Mouse (Mus musculus): Measurements from ENCODE around the gene Sh3pxd2a.

DNA sequence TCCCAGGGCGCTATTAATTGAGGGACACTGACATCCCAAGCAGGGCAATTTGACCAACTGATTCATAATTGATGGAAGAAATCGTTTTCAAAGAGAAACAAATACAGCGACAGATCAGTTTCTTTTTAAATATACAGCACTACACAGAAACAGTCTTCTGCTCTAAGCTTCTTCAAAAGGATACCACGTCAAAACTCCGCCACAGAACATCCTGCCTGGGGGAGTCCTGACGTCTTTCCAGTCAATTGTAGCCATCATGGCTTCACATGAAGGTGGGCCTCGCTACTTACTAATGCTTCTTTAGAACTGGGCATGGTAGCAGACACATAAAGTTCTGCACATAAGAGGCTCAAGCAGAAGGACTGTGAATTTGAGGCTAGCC, 47.1 kb upstream of the Sh3pxd2a start:
- TF ChIP-seq POLR2A (IDR thresholded peaks at IDR 0.05; ENCODE audit: insufficient read depth, low read depth, low read length) (no peak), CTCF (IDR thresholded peaks at IDR 0.05) (no peak), EP300 (IDR thresholded peaks at IDR 0.05; ENCODE audit: insufficient read depth, low read depth, low read length) (no peak)

Data from heart, adult 2 months (tissue).